Mouse (Mus musculus): ENCODE results near the gene Lpgat1.

Gene Lpgat1

DNA sequence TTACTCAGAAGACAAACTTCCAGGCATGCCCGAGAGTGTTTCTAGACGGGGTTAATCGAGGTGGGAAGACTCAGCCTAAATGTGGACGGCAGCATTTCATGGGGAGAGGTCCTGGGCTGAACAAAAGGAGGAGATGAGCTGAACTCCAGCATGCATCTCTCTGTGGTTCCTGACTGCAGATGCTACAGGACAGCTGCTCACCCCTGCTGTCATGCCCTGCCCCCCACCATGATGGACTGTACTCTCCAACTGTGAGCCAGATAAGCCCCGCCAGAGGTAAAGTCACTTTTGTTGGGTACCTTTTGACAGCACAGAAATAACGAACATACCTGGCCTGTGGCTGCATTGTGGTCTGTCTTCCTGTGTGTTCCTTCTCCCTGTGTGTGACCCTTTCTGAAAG, 88.2 kb downstream of the Lpgat1 start:
- no peak for DNase-seq (ENCODE audit: low spot score in 2 of 2)

DNA sequence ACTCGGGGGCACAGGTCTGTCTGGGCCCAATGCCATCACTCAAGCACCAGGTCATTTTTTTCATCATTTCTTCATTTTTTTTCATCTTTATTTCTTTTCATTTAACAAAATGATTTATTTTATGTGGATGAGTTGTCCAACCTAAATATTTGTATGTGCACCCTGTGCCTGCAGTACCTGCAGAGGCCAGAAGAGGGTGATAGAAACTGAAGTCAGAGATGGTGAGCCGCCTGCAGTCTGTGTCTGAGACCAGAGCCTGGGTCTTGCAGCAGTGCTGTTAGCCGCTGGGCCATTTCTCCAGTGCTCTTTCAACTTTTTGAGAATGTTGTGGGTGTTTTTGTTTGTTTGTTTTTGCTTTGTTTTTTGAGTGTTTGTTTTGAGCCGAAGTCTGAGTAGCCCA, 89.1 kb downstream of the Lpgat1 start:
- DNase-seq (ENCODE audit: low spot score in 2 of 2), result no peak

DNA sequence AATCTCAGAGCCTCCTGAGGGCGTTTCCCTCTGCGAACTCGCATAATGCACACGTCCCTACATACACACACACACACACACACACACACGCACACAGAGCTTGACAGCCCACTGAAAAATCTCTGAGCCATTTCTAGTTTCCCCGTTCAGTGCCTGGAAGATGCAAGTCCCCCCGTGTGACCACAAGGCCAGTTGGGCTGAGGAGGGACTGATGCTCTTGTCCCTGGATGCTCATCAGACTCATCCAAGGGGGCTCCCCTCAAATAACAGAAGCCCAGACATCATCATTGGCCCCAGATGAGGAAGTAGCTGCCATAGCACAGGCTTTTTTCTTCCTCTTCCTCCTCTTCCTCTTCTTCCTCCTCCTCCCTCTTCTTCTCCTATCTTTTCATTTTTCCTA, 90.3 kb downstream of the Lpgat1 start:
- no peak for DNase-seq (ENCODE audit: low spot score in 2 of 2)

DNA sequence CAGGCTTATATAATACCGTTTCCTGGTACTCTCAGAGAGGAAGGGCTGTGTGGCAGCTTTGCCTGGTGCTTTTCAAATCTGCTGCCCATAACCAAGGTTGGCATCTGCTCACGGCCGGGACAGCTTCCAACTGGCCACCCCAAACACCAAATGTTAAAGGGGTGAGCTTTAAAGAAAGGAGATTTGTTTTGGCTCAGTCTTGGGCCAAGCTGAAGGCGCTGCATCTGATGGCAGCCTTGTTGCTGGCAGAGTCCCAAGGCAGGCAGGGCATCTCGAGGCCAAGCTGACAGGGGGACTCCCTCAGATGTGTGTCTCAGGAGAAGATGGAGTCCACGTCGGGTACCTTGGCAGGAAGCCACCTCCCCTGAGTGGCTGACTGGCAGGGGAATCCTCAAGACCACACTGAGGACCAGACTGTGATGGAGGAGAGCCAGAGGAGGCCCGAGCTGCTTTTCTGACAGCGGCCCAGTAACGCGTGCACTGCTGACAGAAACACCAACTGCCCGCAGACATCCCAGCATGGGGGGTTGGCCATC, 91.1 kb downstream of the Lpgat1 start:
- DNase-seq (ENCODE audit: low spot score in 2 of 2), result no peak

DNA sequence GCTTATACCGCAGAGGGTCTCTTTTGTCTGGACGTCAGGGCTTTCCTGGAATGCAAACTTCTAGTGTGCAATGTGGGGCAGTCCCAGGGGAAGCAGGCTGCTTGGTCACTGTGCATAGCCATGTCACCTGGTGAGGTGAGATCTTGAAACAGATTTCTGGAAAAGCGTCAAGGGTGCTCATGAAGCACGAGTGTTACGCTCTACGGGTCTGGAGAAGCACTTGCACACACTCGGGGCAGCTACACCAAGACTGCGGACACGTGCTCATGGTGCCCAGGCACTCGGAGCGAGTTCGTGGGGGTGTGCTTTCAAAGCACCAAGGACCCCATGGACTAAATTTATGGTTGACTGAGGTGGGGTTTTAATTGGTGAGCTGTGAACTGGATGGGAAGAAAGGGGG, 94.1 kb downstream of the Lpgat1 start:
- no peak for DNase-seq (ENCODE audit: low spot score in 2 of 2)

DNA sequence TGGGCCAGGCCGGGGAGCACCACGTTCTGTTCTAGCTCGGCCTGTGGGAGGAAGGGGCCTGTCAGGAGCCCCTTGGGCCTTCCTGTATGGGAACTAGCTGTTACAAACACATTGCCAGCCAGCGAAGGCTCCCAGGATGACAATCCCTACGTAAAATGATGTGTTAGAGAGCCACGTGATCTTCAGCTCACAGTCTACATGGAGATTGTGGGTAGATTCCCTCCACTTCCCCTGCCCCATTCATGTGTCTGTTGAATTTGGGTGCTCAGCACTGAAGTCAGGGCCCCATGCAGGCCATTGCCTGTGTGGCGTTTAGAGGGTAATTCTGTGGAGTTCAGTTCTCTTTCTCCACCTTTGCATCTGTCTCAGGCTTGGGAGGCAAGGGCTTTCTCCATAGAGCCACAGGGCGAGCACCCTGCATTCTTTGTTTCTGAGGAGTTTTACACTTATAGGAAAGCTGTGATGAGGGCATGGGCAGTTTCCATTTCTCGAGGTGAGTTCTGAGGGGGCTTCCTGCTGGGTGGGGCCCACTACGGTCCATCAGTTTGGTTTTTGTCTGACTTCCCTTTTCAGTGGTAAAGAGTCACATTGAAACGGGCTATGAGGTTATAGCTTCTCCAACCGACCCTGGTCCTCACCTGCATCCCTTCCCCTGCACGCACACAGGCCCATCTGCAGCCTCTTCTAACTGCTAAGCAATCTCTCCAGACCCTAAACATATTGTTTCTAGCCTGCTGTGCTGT, 95.5 kb downstream of the Lpgat1 start:
- DNase-seq (ENCODE audit: low spot score in 2 of 2), result no peak

DNA sequence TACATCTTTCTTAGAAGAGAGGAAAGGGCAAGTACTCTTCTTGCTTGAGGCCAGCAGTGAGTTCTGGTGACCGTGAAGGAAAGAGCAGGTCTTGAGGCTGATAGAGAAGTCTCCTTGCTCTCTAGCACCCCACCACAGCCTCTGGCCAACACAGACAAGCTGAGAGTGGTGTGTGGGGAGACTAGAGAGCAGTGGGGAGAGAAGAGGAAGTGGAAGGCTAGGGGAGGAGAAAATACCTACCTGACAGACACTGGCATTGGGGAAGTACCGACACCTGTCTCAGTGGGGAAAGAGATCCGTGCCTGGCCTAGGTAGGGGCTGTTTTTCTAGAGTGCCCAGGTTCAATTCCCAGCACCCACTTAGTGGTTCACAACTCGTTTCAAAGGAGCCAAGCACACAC, 96.6 kb downstream of the Lpgat1 start:
- DNase-seq (ENCODE audit: low spot score in 2 of 2), result no peak

DNA sequence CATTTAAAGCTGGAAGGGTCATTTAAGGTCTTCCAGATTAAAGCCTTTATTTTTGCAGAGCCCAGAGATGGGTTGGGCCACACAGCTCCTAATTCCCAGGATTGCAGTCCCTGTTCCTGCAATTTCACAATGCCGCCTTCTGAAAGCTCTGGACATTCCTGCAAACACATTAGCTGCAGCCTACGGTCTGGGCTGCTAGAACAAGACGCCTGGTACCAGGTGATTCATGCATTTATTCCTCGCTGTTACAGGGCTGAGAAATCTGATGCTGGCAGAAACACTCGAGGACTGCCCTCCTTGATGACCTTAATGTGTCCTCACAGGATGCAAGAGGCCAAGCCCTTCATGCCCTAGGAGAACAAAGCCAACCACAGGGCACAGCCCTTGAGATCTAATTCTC, 97.3 kb downstream of the Lpgat1 start:
- DNase-seq (ENCODE audit: low spot score in 2 of 2), result no peak

DNA sequence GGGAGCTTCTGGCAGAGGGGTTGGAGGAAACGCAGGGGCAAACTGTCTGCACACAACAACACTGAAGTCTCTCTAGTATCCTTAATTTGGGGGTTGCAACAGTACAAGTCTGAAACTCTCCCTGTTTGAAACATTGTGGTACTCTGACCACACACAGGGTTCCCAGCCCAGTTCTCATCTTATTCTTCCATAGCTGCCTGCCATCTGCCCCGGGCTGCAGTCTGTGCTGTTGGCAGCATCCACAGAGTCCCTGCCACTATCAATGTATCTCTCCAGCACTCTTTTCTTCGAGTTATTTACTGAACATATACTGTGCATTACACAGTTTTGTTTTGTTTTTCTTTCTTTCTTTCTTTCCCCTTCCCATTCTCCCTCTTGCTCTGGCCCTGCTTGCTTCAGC, 99.0 kb downstream of the Lpgat1 start:
- no peak for DNase-seq (ENCODE audit: low spot score in 2 of 2)

DNA sequence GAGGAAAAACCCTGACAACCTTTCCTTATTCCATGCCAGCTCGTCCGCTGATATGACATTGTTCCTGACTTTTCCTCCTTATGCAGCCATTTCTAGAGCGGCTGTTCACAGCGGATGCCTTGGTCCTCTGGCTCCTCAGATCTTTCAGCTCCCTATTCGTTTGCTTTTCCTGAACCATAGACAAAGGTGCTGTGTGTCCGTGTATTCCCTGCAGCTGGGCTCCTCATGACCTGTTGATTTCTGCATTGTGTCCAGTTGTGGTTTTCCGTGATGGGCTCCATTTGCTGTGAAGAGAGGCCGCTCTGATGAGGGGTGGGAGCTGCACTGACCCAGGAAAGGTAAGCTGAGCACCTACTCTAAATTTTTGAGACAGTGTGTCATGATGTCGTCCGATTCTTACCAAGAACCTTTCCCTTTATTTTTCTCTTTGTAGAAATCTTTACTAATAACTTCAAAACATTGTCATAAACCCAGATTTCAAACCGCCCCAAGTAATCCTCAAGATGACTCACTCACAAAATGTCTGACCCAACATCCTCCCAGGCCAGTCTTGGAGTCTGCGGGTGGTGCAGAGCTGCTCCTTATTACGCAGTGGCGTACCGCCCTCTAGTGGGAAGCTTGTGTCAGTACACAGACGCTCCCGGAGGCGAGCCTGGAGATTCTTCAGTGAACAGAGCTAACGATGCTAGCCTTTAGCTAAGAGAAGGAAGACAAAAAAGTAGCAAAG, 99.9 kb downstream of the Lpgat1 start:
- DNase-seq (ENCODE audit: low spot score in 2 of 2), result peak; percentile 64 to 85

DNA sequence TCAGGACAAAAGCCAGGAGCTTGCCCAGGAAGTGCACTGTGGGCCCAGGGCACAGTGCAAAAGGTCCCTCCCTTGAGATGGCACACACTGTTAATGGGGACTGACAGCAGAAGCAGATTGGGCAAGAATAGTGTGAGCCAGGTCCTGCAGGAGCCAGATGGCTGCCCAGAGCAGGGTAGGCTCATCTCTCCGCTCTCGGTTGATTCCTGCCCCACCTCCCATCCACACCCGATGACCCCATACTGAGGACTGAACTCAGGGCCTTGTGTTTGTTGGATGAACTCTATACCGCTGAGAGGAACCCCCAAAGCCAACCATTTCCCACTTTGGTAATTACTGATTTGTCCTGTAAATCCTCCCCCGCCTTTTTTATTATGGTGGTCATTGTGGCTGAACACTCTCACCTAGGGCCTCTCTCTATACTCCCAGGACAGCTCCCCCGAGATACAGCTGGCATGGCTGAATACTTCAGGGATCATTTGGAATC, 100.6 kb downstream of the Lpgat1 start:
- DNase-seq (ENCODE audit: low spot score in 2 of 2), result no peak

DNA sequence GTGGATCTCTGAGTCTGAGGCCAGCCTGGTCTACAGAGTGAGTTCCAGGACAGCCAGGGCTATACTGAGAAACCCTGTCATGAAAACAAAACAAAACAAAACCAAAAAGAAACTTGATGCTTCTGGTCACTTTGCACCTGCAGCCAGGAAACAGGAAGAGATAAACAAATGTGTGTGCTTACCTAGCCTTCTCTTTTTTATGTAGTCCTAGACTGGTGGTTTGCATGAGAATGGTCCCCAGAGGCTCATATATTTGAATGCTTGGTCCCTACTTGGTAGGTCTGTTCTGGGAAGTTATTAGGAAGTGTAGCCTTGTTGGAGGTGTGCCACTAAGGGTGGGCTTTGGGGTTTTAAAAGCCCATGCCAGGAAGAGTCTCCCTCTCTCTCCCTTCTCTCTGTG, 101.4 kb downstream of the Lpgat1 start:
- DNase-seq (ENCODE audit: low spot score in 2 of 2), result no peak

DNA sequence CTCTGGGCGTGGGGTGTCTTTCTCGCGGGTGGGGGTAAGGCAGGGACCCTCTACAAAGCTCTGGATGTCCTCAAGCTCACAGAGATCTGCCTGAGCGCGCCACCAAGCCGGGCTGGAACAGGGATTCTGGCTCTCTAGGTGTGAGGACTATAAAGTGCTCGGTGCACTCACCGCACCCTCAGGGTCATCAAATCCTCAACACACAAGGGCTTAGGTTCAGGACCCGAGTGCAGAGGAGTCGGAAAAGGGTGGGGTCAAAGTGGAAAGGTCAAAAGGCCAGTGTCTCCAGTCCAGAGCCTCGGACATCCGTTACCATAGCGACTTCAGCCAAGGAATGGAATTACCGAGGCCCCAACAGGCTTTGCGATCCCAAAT, 103.3 kb downstream of the Lpgat1 start:
- no peak for DNase-seq (ENCODE audit: low spot score in 2 of 2)

DNA sequence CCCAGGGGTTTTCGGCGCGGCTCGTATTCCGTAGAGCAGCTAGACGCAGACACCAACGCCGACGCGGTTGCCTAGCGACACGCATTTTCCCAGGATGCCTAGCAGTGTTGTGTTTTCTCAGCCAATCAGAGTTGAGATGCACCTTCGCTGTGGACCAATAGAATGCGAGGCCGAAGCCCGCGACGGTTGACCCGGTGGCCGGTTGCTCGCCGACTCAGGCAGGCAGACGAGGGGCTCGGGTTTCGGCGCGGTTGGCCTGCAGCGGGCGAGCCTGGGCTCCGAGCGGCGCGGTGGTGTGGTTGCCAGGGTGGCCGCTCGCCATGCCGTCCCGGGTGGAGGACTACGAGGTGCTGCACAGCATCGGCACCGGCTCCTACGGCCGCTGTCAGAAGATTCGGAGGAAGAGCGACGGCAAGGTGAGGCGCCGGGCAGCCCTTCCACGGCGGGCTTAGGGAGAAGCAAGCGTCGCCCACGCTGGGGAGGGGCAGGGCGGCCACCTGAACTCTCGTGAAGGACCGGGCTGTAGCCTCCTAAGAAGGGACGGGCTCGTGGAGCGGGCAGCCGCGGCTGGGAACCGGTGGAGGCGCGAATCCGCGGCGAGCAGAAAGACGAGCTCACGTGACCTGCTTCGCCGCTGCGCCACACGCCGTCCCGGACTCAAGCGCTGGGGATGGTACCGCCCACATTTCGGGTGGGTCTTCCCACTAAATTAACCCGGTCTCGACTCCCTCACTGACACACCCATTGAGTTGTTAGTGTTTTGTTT, 103.9 kb downstream of the Lpgat1 start, which contains the start of gene Nek2:
TSS of gene Nek2 (plus strand) at position 119 of the 766 bp plus-strand sequence.
- peak; percentile 91 to 93 for DNase-seq (ENCODE audit: low spot score in 2 of 2)

DNA sequence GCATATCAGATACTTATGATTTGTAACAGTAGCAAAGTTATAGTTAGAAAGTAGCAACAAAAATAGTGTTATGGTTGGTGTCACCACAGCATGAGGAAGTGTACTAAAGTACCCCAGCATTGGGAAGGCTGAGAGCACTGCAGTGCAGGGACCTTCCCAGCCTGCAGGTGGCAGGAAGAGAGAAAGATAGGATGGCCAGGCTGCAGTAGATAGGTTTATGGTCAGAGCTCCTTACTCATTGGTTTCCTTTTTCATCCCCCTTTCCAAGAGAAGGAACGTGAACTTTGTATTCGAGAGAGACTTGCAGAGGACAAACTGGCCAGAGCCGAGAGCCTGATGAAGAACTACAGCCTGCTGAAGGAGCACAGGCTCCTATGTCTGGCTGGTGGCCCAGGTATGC, 111.5 kb downstream of the Lpgat1 start:
- DNase-seq (ENCODE audit: low spot score in 2 of 2), result no peak

DNA sequence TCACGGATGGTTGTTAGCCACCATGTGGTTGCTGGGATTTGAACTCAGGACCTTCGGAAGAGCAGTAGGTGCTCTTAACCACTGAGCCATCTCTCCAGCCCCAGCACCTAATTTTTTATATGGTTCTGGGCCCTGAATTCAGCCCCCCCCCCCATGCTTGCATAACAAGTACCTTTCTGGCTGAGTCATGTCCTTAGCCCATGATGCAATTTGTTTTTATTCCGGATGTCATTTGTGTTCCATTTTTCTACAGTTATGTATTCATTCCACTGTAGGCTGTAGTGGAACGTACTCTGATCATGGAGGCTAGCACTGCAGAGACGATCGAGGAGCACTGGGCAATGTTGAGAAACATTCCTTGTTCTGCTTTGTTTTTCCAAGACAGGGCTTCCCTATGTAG, 115.8 kb downstream of the Lpgat1 start:
- no peak for DNase-seq (ENCODE audit: low spot score in 2 of 2)

Measured in urinary bladder, adult 18-20 months (tissue).